Mouse (Mus musculus) forebrain, embryonic 16.5 days (tissue): ENCODE data around the gene Nt5c2. TPM values are rescaled to one million over a fixed set of nuclear protein-coding genes. Genes with fewer than 3 reads are reported as not detected.

Source experiments
- ATAC-seq: fragments of 200-750 bp; cut with Nextera tagmentation; 2 replicates; pipeline ENCODE4 v1.8.0; 2017; ENCODE audit warnings: mild to moderate bottlenecking, moderate library complexity
- H3K27ac ChIP-seq: fragments of 300-500 bp; sonication (generic); 2 replicates; pipeline ENCODE4 v1.5.1; 2014; ENCODE audit warnings: low read length, control low read depth
- H3K27me3 ChIP-seq: fragments of 300-500 bp; sonication (generic); replicated peaks from 2 replicates; pipeline ENCODE4 v1.6.1; 2014; ENCODE audit warnings: low read length; ENCODE audit not compliant: control insufficient read depth, insufficient read depth
- H3K36me3 ChIP-seq: fragments of 300-500 bp; sonication (generic); 2 replicates; pipeline ENCODE4 v1.6.1; 2014; ENCODE audit not compliant: control insufficient read depth, insufficient read depth
- H3K4me1 ChIP-seq: fragments of 300-500 bp; sonication (generic); replicated peaks from 2 replicates; pipeline ENCODE4 v1.6.1; 2014; ENCODE audit warnings: low read length; ENCODE audit not compliant: control insufficient read depth, insufficient read depth
- H3K4me2 ChIP-seq: fragments of 300-500 bp; sonication (generic); 2 replicates; pipeline ENCODE4 v1.6.1; 2014; ENCODE audit warnings: mild to moderate bottlenecking, low read length, control low read depth
- H3K4me3 ChIP-seq: fragments of 300-500 bp; sonication (generic); replicated peaks from 2 replicates; pipeline ENCODE4 v1.5.1; 2014; ENCODE audit warnings: mild to moderate bottlenecking, low read length, control low read depth
- H3K9ac ChIP-seq: fragments of 300-500 bp; sonication (generic); replicated peaks from 2 replicates; pipeline ENCODE4 v1.6.1; 2014; ENCODE audit warnings: low read depth, low read length, control low read depth
- H3K9me3 ChIP-seq: fragments of 300-500 bp; sonication (generic); 2 replicates; pipeline ENCODE4 v1.6.1; 2016; ENCODE audit warnings: low read length; ENCODE audit not compliant: control insufficient read depth
- WGBS: fragments of 180-500 bp; shearing (Covaris S2); extraction: QIAGEN DNeasy Blood & Tissue Kit; methylation state at CpG from one replicate; pipeline ENCODE4 v1.1.7; 2014; 5-methylcytosine and 5-hydroxymethylcytosine counted together
- polyA plus RNA-seq: library from polyadenylated mRNA; unstranded; fragments of >200 nt; fragmentation: Nextera tagmentation; extraction: Ambion mirVana; gene quantifications from 2 replicates; pipeline ENCODE4 v1.2.1, GENCODE M21; 2015

The Nt5c2 gene
- polyA plus RNA-seq, 1 experiment from 2014 or later, result 81.4 TPM

DNA sequence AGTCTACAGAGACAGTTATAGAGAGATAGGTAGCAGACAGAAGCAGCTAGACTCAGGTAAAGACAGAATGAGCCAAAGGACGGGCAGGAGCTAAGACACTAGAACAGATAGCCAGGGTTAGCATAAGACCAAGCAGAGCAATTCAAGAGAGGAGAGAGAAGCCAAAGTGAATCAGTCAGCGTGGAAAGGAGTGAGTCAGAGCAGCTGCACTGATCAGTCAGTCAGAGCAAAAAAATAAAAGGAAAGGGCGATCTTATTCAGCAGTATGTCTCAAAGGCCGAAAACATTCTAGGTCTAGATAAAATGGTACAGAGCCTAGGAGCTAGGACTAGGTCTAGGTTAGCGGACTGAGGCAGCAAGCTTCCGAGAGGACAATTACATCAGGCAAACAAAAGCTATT, 70.6 kb downstream of the Nt5c2 start:
- WGBS, result 86% methylated on average over 6 of the region's 6 CpGs
- no peak overlapping the region for H3K4me2 ChIP-seq
- H3K4me3 ChIP-seq, result no peak overlapping the region
- H3K27me3 ChIP-seq, result no peaks in the 10 kb centered on the region
- ATAC-seq, result no peak
- no peak overlapping the region for H3K27ac ChIP-seq
- H3K4me1 ChIP-seq, result no peaks in the 10 kb centered on the region
- no peak overlapping the region for H3K9ac ChIP-seq
- 0 out of 2 replicates have a peak, but pooled peaks cover 3% of the 10 kb centered on the region for H3K36me3 ChIP-seq
- H3K9me3 ChIP-seq, result no peaks in the 10 kb centered on the region

DNA sequence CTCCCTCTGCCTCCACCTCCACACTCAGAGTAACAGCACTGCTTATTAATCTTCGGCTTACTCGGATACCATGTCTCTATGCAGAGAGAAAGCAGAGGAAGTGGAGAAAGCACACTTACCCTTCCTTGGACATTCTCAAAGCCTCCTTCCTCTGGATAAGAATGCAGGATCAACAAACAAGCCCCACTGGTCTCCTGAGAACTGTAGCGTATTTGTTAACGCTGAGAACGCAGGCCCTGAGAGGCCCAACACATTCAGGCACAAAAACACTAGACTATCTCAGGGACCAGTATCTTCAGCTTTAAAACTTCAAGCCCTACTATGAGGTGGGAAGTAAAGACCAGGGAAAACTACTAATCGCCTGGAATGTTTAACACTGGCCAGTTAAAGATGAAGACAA, 77.8 kb downstream of the Nt5c2 start:
- no peak for ATAC-seq
- WGBS, result 24% methylated on average over 6 of the region's 6 CpGs

DNA sequence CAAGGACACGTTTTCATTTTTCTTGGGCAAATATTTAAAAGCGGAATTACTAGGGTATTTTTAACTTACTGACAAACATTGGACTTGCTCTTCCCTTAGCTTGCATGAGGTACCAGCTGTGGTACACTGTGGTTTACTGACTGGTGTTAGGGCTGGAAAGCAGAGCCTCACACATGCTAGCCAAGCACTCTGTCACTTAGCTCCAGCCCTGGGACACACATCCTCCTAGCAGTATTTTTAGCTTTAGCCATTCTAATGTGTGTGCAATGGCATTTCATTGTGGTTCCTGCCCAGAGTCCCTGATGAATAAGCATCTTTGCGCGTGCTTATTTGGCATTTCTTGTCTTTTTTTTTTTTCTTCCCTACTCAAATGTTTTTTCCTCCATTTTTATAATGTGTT, 80.9 kb downstream of the Nt5c2 start:
- Histone ChIP-seq H3K4me2 (no peak overlapping the region), H3K27ac (no peak overlapping the region), H3K36me3 (no peaks in the 10 kb centered on the region), H3K4me1 (peaks cover 7% of the 10 kb centered on the region), H3K4me3 (no peak overlapping the region), H3K27me3 (no peaks in the 10 kb centered on the region), H3K9me3 (no peaks in the 10 kb centered on the region), H3K9ac (no peak overlapping the region)
- ATAC-seq, result no peak
- WGBS, result 92% methylated on average over 4 of the region's 4 CpGs

More for the DNA sequence above, 77.8 kb downstream of the Nt5c2 start:
- Histone ChIP-seq H3K9ac (no peak overlapping the region), H3K4me2 (peak overlapping the region; percentile 9; the same call in 1 of the 2 replicates), H3K9me3 (no peaks in the 10 kb centered on the region), H3K27ac (peak overlapping the region; percentile 66), H3K36me3 (no peaks in the 10 kb centered on the region), H3K4me3 (no peak overlapping the region), H3K4me1 (peaks cover 7% of the 10 kb centered on the region), H3K27me3 (no peaks in the 10 kb centered on the region)

DNA sequence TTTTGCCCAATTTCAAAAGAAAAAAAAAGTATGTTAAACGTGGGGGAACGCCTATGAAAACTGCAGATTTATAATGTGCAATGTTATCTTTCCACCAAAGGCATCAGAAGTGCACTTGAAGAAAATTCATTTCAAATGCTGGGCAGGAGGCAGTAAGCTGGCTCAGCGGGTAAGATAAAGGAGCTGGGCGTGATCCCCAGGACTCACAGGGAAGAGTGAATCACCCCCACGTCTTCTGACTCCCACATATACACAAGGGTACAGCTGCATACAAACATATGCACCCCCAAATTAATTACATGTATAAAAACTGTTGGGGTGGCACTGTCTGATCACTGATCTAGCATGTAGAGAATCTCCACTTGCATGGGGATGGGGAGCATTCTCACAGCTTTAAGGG, 82.3 kb downstream of the Nt5c2 start:
- no peak for ATAC-seq
- H3K4me3 ChIP-seq, result no peak overlapping the region
- H3K4me2 ChIP-seq, result no peak overlapping the region
- no peak overlapping the region for H3K27ac ChIP-seq
- peaks cover 7% of the 10 kb centered on the region for H3K4me1 ChIP-seq
- no peaks in the 10 kb centered on the region for H3K27me3 ChIP-seq
- 78% methylated on average over 5 of the region's 5 CpGs for WGBS
- no peak overlapping the region for H3K9ac ChIP-seq
- H3K36me3 ChIP-seq, result no peaks in the 10 kb centered on the region
- no peaks in the 10 kb centered on the region for H3K9me3 ChIP-seq

DNA sequence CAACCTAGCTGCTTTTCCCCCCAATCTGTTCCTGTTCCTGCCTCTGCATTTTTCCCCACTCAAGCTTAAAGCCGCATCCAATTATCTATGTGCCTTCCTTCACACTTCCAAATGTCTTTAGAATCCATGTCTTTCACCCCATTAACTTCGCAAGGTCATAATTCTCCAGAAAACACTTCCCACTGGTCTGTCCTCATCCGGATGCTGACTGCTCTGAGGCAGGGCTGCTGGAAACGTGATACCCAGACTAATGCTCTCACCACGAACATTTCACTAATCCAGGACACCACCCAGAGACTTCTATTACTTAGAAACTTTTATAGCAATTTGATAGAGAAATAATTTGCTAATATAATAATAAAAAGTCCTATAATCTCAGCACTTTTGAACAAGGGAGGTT, 84.9 kb downstream of the Nt5c2 start:
- no peaks in the 10 kb centered on the region for H3K36me3 ChIP-seq
- H3K4me2 ChIP-seq, result no peak overlapping the region
- no peak overlapping the region for H3K4me3 ChIP-seq
- H3K9ac ChIP-seq, result no peak overlapping the region
- no peak for ATAC-seq
- no peak overlapping the region for H3K27ac ChIP-seq
- H3K9me3 ChIP-seq, result no peaks in the 10 kb centered on the region
- no peaks in the 10 kb centered on the region for H3K27me3 ChIP-seq
- H3K4me1 ChIP-seq, result peaks cover 4% of the 10 kb centered on the region; the same call in 1 of the 2 replicates
- 73% methylated on average over 5 of the region's 5 CpGs for WGBS

DNA sequence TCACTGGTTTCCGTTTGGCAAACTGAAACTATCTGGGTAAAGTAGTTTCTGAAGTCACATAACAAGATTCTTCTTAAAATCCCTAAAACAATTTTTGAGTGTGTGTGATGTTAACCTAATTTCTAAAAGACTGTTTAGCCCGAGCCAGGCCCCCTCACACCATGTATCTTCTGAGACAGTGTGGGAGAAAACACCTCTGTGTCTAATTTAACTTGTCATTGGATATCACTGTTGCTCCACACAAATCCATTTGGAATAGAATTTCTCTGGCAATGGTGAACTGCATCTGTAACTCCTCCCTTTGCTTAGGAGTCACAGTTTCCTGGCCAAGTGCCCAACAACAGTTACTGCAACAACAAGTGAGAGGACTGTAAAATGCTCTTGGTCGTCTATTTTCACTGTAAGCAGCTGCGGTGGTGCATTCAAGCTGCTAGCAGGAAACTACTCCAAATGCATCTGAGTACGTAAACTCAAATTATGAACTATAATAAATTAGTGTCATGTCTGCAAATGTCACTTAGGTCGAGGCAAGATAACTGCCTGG, 85.8 kb downstream of the Nt5c2 start:
- 57% methylated on average over 6 of the region's 6 CpGs for WGBS
- no peaks in the 10 kb centered on the region for H3K36me3 ChIP-seq
- no peak for ATAC-seq
- no peaks in the 10 kb centered on the region for H3K27me3 ChIP-seq
- no peak overlapping the region for H3K4me2 ChIP-seq
- H3K9me3 ChIP-seq, result no peaks in the 10 kb centered on the region
- H3K4me3 ChIP-seq, result no peak overlapping the region
- no peak overlapping the region for H3K27ac ChIP-seq
- H3K4me1 ChIP-seq, result peaks cover 4% of the 10 kb centered on the region; the same call in 1 of the 2 replicates
- no peak overlapping the region for H3K9ac ChIP-seq

DNA sequence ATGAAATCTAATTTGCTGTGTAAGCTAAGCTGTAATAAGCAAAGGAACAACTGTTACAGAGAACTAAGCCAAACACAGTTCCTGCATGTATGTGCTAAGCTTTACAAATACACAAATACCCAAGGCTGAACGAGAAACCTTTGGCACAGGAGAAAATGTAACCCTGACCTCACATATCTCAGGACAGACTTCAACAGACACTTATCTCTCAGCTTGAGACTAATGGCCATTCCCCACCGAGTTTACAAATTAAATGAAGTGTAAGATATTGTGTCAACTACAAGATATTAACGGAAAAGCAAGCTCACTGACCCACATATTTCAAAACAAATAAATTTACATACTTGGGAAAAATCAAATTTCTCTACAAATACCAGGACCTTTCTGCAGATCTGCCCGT, 86.8 kb downstream of the Nt5c2 start:
- Histone ChIP-seq H3K9me3 (no peaks in the 10 kb centered on the region), H3K9ac (no peak overlapping the region), H3K4me1 (peaks cover 4% of the 10 kb centered on the region; the same call in 1 of the 2 replicates), H3K36me3 (no peaks in the 10 kb centered on the region), H3K27me3 (no peaks in the 10 kb centered on the region), H3K4me2 (no peak overlapping the region), H3K27ac (no peak overlapping the region), H3K4me3 (no peak overlapping the region)
- 57% methylated on average over 4 of the region's 4 CpGs for WGBS
- no peak for ATAC-seq

DNA sequence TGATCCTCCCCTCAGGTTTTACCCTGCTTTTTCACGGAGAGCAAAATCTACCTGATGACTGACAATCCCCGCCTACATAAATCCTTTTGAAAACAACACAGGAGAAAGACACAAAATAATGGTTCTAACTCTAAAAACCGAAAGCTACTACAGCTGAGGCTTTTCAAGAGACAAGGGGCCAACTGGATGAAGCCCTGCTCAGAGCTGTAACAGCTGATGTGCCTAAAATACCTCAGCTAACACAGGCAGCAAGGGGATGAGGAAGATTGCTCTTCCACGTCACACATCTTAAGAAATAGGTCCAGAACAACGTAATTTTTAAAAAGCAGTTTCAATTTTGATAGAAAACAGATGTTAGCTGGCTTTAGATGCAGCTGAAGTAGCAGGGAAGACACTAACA, 88.0 kb downstream of the Nt5c2 start:
- 57% methylated on average over 5 of the region's 5 CpGs for WGBS

DNA sequence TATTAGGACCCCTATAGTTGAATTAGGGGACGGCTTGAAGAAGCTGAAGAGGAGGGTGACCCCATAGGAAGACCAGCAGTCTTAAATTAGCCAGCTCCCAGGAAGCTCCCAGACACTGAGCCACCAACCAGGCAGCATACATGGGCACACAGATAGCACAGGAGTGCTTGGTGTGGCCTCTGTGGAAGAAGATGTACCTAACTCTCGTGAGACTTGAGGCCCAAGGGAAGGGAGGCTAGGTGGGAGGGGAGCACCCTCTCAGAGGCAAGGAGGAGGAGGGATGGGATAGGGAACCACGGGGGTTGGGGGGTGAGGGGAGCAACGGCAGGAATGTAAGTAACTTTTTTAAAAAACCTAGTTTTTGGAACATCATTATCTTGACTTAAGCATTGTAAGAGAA, 88.6 kb downstream of the Nt5c2 start:
- ATAC-seq, result no peak
- H3K27ac ChIP-seq, result no peak overlapping the region
- WGBS, result 55% methylated on average over 4 of the region's 4 CpGs
- H3K9me3 ChIP-seq, result no peaks in the 10 kb centered on the region
- H3K4me1 ChIP-seq, result peaks cover 4% of the 10 kb centered on the region; the same call in 1 of the 2 replicates
- H3K4me2 ChIP-seq, result no peak overlapping the region
- no peak overlapping the region for H3K9ac ChIP-seq
- no peaks in the 10 kb centered on the region for H3K36me3 ChIP-seq
- no peak overlapping the region for H3K4me3 ChIP-seq
- H3K27me3 ChIP-seq, result no peaks in the 10 kb centered on the region

More for the DNA sequence above, 88.0 kb downstream of the Nt5c2 start:
- H3K9me3 ChIP-seq, result no peaks in the 10 kb centered on the region
- H3K4me3 ChIP-seq, result no peak overlapping the region
- H3K4me1 ChIP-seq, result peaks cover 4% of the 10 kb centered on the region; the same call in 1 of the 2 replicates
- no peak overlapping the region for H3K4me2 ChIP-seq
- H3K36me3 ChIP-seq, result no peaks in the 10 kb centered on the region
- no peak overlapping the region for H3K27ac ChIP-seq
- no peak overlapping the region for H3K9ac ChIP-seq
- no peak for ATAC-seq
- H3K27me3 ChIP-seq, result no peaks in the 10 kb centered on the region

DNA sequence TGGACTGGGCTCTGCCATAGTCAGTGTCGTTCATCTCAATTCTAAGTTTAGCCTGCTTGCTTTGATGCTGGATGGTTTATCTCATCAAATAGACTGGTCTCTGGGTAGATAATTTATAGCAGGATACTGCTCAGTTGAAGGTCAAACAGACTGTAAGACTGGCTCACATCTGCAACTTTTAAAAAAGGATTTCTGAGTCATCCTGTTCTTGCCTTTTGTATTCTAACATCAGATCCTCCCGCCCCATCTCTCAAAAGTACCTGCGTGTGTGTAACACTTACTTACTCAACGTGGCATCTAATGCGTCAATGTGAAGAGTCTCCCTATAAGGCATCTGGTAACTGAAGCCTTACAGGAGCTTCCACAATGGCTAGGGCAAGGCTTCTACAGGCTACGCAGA, 94.4 kb downstream of the Nt5c2 start:
- Histone ChIP-seq H3K9me3 (no peaks in the 10 kb centered on the region), H3K27ac (no peak overlapping the region), H3K9ac (no peak overlapping the region), H3K27me3 (no peaks in the 10 kb centered on the region), H3K4me2 (no peak overlapping the region), H3K4me1 (no peaks in the 10 kb centered on the region), H3K4me3 (no peak overlapping the region), H3K36me3 (no peaks in the 10 kb centered on the region)
- WGBS, result 95% methylated on average over 6 of the region's 6 CpGs
- ATAC-seq, result no peak
